Mouse (Mus musculus) spleen, adult 2 months (tissue): ENCODE measurements around the gene Npnt. TPM values are rescaled to one million over a fixed set of nuclear protein-coding genes. Genes with fewer than 3 reads are reported as not detected.
A peak's percentile ranks its signal among the peaks of the same experiment; 100 is the strongest.

Experiments
- DNase-seq, 2 experiments: peaks; one replicate each; pipeline versions ENCODE4 v3.0.0 to v3.0.0-alpha.2; 2012 to 2021; ENCODE audit warnings: low spot score in 2 of 2, low read depth in 1 of 2
- H3K27ac ChIP-seq: fragments of 200-500 bp; 2 replicates; pipeline ENCODE4 v1.5.1; 2012; ENCODE audit warnings: low read length, inconsistent platforms; ENCODE audit not compliant: insufficient read depth
- H3K27me3 ChIP-seq: fragments of 200-500 bp; 2 replicates; pipeline ENCODE4 v1.6.1; 2012; ENCODE audit warnings: mild to moderate bottlenecking, moderate library complexity, low read length, inconsistent platforms; ENCODE audit not compliant: control insufficient read depth, insufficient read depth
- H3K36me3 ChIP-seq: fragments of 200-500 bp; 2 replicates; pipeline ENCODE4 v1.6.1; 2012; ENCODE audit warnings: mild to moderate bottlenecking, low read length, inconsistent platforms; ENCODE audit not compliant: control insufficient read depth, insufficient read depth
- H3K4me1 ChIP-seq: fragments of 200-500 bp; 2 replicates; pipeline ENCODE4 v1.6.1; 2011; ENCODE audit warnings: inconsistent platforms; ENCODE audit not compliant: control insufficient read depth, insufficient read depth, insufficient read length
- H3K4me3 ChIP-seq: fragments of 200-500 bp; 2 replicates; pipeline ENCODE4 v1.5.1; 2011; ENCODE audit warnings: mild to moderate bottlenecking, inconsistent platforms; ENCODE audit not compliant: insufficient read depth, insufficient read length; ENCODE audit errors: extremely low read depth
- CTCF ChIP-seq: fragments of 200-500 bp; IDR thresholded peaks from 2 replicates; pipeline ENCODE4 v1.5.1; 2011; ENCODE audit warnings: mild to moderate bottlenecking, inconsistent platforms; ENCODE audit not compliant: insufficient read depth, insufficient read length, insufficient replicate concordance; ENCODE audit errors: extremely low read depth
- POLR2A ChIP-seq: fragments of 200-500 bp; IDR thresholded peaks from 2 replicates; pipeline ENCODE4 v1.6.1; 2011; ENCODE audit warnings: low read depth, low read length, inconsistent platforms
- WGBS: fragments of 180-500 bp; shearing (Covaris S2); methylation state at CpG from one replicate; pipeline ENCODE4 v1.1.7; 2018; 5-methylcytosine and 5-hydroxymethylcytosine counted together
- polyA plus RNA-seq: library from polyadenylated mRNA; depleted of rRNA; stranded (reverse); fragments of >200 nt; gene quantifications from 2 replicates; pipeline ENCODE4 v1.2.3, GENCODE M21; 2012

Npnt gene
- polyA plus RNA-seq, 1 experiment: 42.8 TPM

GRCm38 (mm10) chr3:132949380-132949790, 706 bp downstream of the Npnt start:
- H3K27ac ChIP-seq: peak overlapping the region; percentile 58
- 2% methylated on average over 26 of the region's 26 CpGs for WGBS
- no peak for TF ChIP-seq CTCF
- no peak for TF ChIP-seq POLR2A
- no peak for DNase-seq
- H3K27me3 ChIP-seq: peaks cover 7% of the 10 kb centered on the region
- H3K4me3 ChIP-seq: peak overlapping the region; percentile 48
- no peaks in the 10 kb centered on the region for H3K36me3 ChIP-seq
- peaks cover 4% of the 10 kb centered on the region for H3K4me1 ChIP-seq

GRCm38 (mm10) chr3:132948298-132948795, 1.7 kb downstream of the Npnt start:
- Histone ChIP-seq H3K4me3 (no peak overlapping the region), H3K36me3 (no peaks in the 10 kb centered on the region), H3K27me3 (peaks cover 7% of the 10 kb centered on the region), H3K27ac (no peak overlapping the region), H3K4me1 (peaks cover 4% of the 10 kb centered on the region)
- TF ChIP-seq CTCF: no peak
- no peak for TF ChIP-seq POLR2A
- 44% methylated on average over 7 of the region's 7 CpGs for WGBS
- DNase-seq: no peak

GRCm38 (mm10) chr3:132946086-132946485, 4.0 kb downstream of the Npnt start:
- peaks cover 7% of the 10 kb centered on the region for H3K27me3 ChIP-seq
- no peak for DNase-seq
- TF ChIP-seq CTCF (no peak), POLR2A (no peak)
- WGBS: 90% methylated on average over 5 of the region's 5 CpGs
- no peak overlapping the region for H3K4me3 ChIP-seq
- H3K4me1 ChIP-seq: peaks cover 4% of the 10 kb centered on the region
- H3K27ac ChIP-seq: no peak overlapping the region
- no peaks in the 10 kb centered on the region for H3K36me3 ChIP-seq

- peaks cover 4% of the 10 kb centered on the region for H3K4me1 ChIP-seq
- H3K27me3 ChIP-seq: peaks cover 7% of the 10 kb centered on the region
- no peak overlapping the region for H3K27ac ChIP-seq
- no peaks in the 10 kb centered on the region for H3K36me3 ChIP-seq
- no peak for DNase-seq
- H3K4me3 ChIP-seq: no peak overlapping the region
- 77% methylated on average over 7 of the region's 7 CpGs for WGBS
- TF ChIP-seq CTCF (no peak), POLR2A (no peak)
Measured at GRCm38 (mm10) chr3:132945669-132946068, 4.4 kb downstream of the Npnt start.

GRCm38 (mm10) chr3:132944609-132945008, 5.5 kb downstream of the Npnt start:
- H3K4me3 ChIP-seq: no peak overlapping the region
- no peaks in the 10 kb centered on the region for H3K27me3 ChIP-seq
- no peak overlapping the region for H3K27ac ChIP-seq
- WGBS: 98% methylated on average over 3 of the region's 3 CpGs
- H3K4me1 ChIP-seq: no peaks in the 10 kb centered on the region
- no peak for DNase-seq
- no peak for TF ChIP-seq CTCF
- no peak for TF ChIP-seq POLR2A
- no peaks in the 10 kb centered on the region for H3K36me3 ChIP-seq

GRCm38 (mm10) chr3:132944193-132944592, 5.9 kb downstream of the Npnt start:
- 85% methylated on average over 7 of the region's 7 CpGs for WGBS
- Histone ChIP-seq H3K4me3 (no peak overlapping the region), H3K36me3 (no peaks in the 10 kb centered on the region), H3K27me3 (no peaks in the 10 kb centered on the region), H3K4me1 (no peaks in the 10 kb centered on the region), H3K27ac (no peak overlapping the region)
- no peak for DNase-seq
- TF ChIP-seq POLR2A (no peak), CTCF (no peak)

- Histone ChIP-seq H3K4me1 (no peaks in the 10 kb centered on the region), H3K27me3 (no peaks in the 10 kb centered on the region), H3K4me3 (no peak overlapping the region), H3K27ac (no peak overlapping the region), H3K36me3 (no peaks in the 10 kb centered on the region)
- TF ChIP-seq CTCF (no peak), POLR2A (no peak)
- WGBS: 88% methylated on average over 6 of the region's 6 CpGs
- no peak for DNase-seq
Measured at GRCm38 (mm10) chr3:132942778-132943177, 7.3 kb downstream of the Npnt start.
